Mouse (Mus musculus): ENCODE measurements around the gene Fgfr1op.
"Not testable (repeated sequence)": the region's sequence is repeated elsewhere in the genome, so short reads cannot be mapped to it uniquely, and the experiment has no call there.

Gene Fgfr1op

DNA sequence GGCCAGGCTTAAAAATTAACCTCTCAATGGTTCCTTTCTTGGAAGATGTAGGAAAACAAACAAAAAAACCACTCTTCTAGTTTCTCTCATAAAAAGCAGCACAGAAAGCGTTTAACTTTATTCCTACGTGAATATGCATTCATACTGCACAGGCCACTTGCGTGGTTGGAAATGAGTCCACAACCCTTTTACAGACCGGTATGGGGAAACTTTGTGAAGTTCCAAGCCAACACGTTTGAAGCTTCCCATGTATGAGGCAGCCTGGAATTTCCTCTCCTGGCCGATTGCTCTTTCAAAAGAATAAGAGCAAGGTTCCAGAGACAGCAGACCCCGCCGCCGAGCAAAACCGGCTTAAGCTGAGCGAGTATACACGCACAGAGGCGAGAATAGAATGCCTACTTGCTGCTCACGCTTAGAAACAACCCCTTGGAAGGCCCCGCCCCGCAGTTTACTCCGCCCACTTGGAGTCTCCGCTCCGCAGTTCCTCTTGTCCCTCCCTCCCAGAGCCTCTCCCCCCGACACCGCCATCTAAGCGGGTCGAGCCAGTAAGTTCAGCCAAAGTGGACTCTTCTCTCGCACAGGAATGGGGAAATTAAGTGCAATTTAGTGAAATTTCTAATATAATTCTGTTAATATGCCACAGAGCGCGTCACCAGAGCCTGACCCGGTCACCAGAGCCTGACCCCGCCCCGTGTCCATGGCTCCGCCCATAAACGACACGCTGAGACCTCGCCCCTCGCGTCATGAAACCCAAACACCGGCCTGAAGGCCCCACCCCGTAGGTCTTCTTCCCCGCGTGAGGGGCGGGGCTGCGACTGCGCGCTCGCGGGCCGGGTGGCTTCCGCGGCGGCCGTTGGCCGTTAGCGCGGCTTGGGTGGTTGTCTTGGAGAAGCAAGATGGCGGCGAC, at the start of gene Fgfr1op:
Gene Fgfr1op (plus strand): TSS at position 801 of the 907 bp plus-strand sequence.
- DNase-seq = peak in 1 of 2 experiments; percentile 45

DNA sequence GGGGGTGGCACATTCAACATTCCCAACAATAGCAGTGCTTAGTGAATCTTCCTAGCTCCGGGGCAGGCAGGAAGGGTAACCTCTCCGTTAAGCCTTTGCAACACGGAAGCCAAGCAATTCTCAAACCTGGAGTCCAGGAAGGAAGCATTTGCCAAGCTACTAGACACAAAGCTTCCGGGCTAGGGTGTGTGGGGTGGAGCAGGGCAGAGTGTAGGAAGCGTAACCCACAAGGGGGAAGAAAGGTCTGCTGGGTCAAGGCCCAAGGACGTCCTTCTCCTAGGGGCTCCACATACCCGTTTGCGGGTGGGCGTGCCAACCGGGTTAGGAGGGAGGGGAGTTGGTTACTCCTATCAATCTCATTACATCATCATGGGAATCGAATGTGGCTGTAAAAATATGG, 48.9 kb upstream of the Fgfr1op start:
- peak; percentile 14 to 26 for DNase-seq

DNA sequence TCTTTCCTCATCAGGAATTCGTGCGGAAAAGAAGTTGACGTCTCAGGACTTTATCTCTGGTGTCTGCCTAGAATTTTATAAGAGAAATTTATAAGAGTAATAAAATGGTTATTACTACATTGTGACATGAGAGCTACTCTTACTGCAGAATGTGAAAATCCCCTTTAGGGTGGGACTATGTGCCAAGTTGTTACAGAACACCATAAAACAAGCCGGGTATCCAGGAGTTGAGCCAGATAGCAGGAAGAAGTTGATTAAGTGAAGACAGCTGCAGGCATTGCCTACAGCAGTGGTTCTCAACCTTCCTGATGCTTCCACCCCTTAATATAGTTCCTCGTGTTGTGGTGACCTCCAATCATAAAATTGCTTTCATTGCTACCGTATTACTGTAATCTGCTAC, 48.4 kb upstream of the Fgfr1op start:
- DNase-seq = not testable (repeated sequence)

DNA sequence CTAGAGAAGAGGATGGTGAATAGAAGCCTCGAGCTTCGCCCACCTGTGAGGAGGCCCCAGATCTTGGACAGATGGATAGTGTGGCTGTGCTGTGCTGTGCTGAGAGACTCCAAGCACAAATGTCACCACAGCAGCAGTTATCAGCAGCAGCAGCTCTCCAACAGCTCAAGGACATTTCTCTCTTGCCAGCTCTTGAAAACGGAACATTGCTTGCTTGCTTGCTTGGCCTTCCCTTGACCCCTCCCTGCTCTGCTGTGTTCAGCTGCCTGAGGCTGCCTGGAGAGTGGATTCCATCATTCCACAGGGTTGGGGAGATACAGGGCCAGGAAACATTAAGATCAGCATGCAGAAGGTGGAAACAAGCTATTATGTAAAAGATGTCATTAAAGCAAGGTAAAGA, 42.3 kb upstream of the Fgfr1op start:
- DNase-seq = not testable (repeated sequence)

DNA sequence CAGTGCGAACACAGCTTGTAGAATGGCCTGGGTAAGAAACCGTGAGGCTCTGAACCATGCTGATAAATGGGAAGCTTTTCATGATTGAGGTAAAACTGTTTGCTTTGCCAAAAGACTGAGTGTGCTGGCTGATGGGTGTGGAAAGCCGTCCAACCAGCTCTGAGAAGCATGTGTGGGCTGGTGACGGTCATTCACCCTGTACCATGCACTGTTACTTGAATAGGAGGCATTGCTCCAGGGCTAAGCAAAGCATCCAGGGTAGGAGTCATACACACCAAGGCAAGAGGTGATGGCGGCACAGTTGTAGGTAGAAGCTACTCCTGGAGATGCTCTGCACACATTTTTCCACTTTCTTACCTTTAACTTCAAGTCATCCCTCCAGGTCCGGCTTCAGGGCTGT, 40.7 kb upstream of the Fgfr1op start:
- DNase-seq = not testable (repeated sequence)

DNA sequence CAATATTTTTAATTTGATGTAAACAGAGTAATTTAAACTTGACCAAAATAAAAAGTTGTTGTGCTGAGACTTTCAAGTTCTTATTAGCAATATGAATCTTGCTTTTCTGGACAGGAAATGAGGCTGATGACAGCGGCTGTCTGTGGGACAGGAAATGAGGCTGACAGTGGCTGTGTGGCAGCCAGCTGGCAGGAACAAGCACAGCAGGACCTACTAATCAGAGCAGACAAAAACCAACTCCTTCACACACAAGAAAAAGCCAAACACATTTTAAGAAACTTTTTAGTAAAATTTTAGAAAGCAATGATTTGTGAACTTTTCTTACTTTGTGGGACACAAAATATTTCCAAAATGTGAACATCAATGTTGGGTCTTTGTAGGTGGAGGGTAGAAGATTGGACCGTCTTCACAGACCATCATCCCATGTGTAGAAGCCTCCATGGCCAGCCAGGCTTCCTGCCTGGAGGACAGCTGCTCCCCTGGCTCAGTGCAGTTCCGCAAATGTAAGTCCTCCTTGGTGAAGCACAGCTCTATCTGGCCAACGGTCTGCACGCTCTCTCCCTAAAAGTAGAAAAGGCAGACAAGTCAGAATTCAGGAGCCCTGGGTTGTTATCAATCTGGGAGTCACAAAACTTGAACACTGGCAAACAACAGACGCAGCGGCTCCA, 36.8 kb upstream of the Fgfr1op start:
- DNase-seq = not testable (repeated sequence)

DNA sequence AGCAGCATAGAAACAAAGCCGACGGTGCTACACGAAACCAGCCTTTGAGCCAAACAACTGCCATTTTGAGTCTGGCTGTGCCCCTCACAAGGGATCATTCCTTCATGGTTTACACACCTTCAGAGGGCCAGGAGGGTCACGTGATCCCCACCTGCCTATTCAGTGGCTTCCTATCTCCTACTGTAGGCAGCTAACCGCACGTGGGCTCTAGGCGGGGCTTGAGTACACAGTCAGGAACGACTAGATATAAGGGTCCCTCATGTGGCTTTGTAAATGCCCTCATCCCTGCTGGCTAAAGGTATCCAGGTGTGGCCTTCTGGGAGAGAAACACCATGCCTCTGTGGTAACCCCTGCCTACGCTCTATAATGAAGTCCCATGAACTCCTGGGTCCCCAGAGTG, 35.7 kb upstream of the Fgfr1op start:
- DNase-seq = not testable (repeated sequence)

DNA sequence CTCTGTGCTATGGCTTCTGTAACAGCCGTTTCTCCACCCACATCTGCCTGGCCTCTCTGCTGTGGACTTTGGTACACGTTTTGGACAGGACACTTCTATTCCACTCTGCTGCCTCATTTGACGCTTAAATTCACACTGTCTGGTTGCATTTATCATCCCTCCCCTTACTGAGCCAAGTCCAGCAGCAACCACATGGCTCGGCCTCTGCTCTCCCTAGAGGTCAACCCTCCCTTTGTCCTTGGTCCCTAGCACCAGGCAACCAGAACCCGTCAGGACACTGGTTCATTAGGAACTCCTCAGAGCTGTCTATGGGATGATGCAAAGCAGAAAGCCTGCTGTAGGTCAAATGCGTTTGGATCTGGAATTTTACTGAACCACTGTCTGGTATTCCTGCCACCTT, 34.5 kb upstream of the Fgfr1op start:
- DNase-seq = not testable (repeated sequence)

DNA sequence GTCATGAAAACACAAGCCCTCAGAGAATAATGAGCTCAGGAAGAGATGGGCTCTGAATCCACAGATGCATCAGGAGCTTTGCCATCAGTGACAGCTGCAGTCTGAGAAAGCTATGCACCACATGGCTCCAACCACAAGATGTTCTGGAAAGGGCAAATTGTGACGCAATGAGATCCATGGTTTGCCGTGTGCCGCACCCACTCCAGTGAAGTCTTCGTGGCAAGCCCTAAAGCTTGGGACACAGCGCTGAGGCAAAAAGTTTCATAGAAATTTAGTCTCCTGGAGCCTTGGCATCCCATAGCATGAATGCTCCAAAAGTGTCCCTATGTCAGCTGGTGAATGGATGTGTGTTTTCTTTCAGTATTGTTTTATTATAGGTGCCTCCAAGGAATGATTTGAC, 27.2 kb upstream of the Fgfr1op start:
- not testable (repeated sequence) for DNase-seq

DNA sequence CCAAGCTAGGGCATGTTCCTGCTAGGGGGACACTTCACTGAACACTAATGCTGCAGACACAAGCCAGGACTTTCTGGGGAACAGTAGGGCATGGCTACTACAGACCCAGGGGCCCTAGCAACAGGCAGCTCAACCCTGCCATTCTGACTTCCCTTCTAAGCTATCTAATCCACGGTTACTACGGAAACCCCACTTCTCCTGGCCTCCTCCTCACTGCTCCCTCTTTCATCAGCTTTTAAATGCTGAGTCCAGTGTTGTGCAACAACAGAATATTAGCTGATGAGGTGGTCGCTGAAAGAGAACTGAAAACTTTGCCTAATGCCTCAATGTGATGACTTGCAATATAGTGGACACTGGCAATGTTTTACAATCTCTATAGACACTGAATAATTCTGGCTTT, 25.1 kb upstream of the Fgfr1op start:
- not testable (repeated sequence) for DNase-seq

DNA sequence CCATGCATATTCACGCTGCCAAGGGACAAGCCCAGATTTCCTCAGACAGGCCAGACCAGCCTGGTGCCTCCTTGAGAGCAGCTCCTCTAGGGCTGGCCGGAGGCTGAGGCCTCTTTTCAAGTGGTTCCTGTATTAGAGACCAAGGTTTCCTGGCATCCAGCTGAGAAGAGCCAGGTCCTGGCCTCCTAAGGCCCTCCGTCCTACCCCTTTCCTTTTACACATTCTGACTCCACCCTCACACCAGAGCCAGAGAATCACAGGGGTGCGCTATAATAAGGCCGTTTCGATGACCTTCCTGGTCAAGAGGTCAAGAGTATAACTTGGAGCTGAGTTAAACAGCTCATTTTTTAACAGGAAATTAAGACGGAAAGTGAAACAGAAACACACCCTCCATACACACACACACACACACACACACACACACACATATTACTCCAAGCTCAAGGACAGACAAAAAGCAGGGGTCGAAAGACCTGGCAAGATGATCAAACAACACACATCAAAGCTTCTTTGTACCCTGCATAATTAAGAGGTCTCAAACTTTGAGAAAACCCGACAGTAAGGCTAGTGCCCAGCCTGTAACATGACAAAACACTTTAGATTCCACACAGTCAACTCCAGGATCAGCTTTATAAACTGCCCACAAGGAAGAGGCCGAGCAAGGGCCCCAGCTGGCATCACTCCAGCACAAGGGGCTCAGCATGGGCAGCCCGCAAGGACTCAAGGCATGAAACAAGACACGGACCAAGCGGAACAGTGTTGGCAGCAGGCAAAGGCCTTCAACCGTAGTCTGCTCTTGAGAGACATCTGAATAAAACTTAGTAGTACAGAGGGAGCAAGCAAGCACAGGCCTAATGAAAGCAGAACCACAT, 21.3 kb upstream of the Fgfr1op start:
- not testable (repeated sequence) for DNase-seq

DNA sequence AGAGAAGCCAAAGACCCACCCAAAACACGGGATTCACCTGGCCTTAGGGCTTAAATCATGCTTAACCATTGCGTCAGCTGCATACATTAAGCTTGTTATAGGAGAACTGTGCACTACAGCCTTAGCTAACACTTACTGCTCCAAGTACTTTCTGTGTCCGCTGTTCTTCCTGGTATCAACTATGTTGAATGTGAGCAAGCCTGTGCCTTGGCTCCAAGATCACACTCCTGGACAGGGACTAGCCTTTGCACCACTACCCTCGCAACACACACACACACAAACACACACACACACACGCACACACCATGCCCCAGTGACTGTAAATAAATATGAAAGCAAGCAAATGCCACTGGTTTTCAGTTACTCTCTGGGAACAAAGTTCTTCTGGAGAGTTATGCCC, 18.4 kb upstream of the Fgfr1op start:
- not testable (repeated sequence) for DNase-seq

DNA sequence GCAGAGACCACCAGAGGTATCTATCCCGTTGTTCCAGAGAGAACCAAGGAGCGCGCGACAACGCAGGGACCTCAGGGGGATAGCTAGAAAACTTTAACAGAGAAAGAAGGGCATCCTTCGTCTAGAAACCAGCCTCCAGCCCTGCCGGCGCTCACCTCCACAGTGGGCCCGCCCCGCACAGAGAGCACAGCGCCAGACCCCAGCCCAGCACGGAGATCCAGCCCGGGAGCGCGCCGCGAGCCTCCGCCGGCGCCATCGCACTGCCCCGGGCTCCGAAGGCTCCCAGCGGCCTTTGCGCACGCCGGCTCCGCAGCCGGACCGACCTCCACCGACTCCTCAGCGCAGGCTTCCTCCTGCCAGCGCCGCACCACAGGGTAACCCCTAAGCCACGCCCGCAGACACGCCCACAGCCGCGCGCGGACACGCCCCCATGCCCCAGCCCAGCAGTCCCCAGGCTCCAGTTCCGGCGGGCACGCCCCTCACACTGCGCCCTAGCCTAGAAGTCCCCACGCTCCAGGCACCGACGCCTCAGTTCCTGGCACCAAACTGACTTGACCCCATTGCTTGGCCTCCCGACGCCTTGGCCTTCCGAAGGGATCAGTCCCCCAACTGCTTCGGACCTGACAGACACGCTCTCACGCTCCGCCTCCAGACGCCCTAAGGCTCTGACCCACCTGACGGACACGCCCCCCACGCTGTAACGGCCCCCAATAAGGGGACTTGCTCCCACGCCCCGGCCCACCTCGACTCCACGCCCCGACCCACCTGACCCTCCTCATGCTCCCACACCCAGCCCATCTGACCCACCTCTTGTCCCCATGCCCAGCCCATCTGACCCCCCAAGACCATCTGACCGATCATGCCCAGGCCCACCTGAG, 17.6 kb upstream of the Fgfr1op start, which contains the start of the genes Gm49673 and Rnaset2a:
Gene Gm49673 (minus strand): TSS at position 350 of the 878 bp plus-strand sequence.
Gene Rnaset2a (minus strand): TSS at position 659 of the 878 bp plus-strand sequence.
- DNase-seq = peak; percentile 39 to 57

DNA sequence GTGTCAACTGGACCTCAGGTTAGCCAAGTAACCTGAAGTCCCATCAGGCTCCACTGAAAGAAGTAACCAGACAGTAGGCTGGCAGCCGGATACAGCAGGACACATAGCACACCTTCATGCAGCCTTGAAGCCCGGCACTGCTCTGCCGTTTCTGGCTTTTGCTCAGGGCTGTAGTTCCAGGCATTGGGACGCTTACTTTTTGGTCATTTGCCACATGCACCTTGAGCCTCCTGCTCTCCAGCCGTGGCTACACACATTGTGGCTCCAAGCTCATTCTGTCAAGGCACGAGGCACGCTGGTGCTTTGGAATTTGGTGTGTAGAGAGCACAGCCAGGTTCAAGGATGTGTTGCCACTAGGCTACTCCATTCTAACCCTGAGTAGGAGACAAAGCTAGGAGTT, 10.3 kb upstream of the Fgfr1op start:
- DNase-seq = not testable (repeated sequence)

DNA sequence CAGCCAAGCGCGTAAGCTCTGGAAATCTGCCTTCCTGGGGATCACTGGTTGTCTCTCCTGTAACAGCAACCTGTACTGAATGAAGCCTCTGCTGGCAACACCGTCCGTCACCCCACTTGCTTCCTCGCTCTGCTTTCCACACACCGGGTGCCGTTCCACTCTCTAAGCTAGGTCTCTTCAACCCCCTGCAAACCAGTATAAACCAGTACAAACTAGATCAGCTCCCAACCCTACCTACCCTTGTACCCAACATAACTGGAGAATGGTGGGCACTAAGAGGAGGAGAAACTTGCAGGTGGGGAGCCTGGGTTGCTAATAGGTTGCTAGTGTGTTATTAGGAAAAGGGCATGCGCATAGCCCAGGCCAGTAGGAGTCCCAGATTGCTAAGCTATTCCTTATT, 9.3 kb upstream of the Fgfr1op start:
- not testable (repeated sequence) for DNase-seq

DNA sequence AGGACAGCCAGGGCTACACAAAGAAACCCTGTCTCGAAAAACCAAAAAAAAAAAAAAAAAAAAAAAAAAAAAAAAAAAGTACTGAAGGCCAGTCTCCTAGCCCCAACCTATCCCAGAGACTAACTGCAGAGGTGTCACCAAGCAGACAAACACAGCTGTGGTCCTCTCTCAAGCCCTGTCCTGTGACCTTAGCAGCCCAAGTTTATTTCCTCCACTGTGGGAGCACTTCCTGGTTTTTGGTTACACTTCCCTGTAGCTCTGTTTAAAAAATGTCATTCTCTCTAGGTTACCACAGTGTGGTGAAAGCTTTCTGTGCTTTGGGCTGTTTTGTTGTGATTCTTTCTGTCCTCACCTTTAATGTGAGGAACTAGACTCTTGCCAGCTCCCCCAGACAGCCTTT, 6.7 kb upstream of the Fgfr1op start:
- DNase-seq = not testable (repeated sequence)

DNA sequence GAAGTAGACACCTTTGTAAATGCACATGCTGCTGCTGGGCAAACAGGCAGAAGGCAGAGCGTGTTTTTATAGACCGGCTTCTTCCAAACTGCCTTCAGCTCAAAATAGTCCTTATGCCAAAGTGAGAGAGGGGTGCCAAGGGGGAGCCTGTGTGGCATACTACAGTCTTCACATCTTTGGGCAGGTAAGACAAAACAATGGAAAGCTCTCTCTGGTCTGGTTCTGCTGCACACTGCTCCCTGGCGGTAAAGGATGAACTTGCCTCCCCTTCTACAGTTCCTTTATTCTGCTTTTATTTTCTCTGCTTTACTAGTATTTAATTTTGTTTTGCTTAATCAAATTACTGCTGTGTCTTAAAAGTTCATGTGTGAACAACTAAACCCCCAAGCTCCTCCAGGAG, 4.3 kb upstream of the Fgfr1op start:
- DNase-seq = peak in 1 of 2 experiments; percentile 34

DNA sequence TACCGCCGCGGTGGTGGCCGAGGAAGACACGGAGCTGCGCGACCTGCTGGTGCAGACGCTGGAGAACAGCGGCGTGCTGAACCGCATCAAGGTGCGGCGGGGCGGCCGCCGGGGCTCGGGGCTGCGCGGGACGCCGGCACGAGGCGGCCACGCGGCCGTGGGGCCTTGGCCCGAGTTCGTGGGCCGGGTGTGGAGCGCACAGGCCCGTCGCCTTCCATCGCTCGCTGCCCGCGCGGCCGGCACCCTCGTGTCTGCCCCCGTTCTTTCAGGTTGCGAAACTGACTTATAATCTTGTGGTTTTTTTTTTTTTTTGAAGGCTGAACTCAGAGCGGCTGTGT, 276 bp downstream of the Fgfr1op start:
- DNase-seq = peak; percentile 40 to 41

DNA sequence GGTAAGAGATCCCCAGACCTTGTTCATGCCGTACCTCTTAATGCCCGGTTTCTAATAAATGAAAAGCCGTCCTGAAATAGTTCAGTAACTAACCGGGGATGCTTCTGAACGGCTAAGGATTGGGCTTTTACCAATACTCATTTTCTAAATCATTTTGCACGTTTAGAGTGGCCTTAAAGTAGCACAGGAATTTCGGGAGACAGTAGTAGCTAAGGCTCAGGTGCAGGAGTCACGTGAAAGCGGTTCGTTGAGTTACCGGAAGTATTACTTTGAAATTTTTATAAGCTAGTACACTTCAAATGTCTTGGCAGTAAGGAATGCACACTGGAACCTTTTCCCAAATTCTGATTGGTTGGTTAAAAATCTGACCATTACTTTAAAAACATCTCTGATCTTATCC, 676 bp downstream of the Fgfr1op start:
- not testable (repeated sequence) for DNase-seq

DNA sequence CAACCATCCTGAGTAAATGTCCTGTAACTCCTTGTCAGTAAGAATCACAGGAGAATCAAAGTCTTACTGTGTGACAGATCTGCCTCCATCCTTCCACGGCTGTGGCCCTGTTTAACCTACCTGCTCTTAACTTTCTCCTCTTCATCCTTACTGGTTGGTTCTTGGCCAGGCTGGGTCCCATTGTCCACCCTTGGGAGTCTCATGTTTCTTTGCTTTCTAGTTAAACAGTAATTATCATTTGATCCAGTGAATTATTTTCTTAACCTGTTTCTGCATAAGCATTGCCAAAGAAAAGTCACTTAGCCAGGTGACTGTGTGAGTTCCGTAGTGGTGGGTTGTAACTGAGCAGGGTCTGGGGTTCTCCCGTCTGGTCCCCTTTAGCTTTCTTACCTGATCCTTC, 1.2 kb downstream of the Fgfr1op start:
- not testable (repeated sequence) for DNase-seq

DNA sequence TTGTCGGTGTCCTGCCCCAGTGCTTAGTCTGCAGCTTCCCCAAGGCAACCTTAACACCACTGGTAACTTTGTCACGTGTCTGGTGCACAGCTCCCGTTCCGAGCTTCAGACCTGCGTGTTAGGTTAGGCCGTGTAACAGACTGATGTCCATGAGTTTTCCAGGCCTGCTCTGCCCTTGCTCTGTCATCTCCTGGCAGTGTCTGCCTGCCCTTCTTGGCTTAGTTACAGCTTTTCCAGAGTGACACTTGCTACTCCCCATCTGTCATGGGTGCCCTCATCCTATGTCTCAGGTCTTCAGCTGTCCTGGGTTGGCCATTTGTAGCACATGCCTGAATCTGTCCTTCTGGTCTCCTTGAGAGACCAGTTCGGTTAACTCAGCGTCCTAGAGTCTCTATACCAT, 2.1 kb downstream of the Fgfr1op start:
- not testable (repeated sequence) for DNase-seq

DNA sequence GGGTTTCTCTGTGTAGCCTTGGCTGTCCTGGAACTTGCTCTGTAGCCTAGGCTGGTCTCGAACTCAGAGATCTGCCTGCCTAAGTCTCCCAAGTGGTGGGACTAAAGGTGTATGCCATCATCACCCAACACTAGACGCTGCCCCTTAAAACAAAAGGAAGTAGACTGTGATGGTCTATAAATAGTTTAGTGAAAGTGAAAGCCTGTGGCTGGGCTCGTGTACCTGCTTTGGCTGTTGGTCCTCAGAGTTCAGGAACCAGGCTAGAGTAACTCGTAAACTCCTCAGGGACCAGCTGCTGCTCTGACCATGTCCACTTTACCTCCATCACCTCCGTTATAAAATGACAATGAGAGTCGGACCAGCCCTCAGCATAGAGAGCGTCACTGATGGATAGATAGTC, 5.0 kb downstream of the Fgfr1op start:
- no peak for DNase-seq
